Mouse (Mus musculus): ENCODE results near the gene Foxb1.

Foxb1 gene

GRCm38 (mm10) chr9:69760371-69761301 is at the start of gene Foxb1:
TSS of gene Foxb1 (minus strand) at chr9:69760940.
- no peak for DNase-seq (ENCODE audit: low read depth)

GRCm38 (mm10) chr9:69790562-69790961 is 29.8 kb upstream of the Foxb1 start:
- DNase-seq (ENCODE audit: low read depth): no peak

- DNase-seq (ENCODE audit: low read depth): no peak
Observed at GRCm38 (mm10) chr9:69779996-69780395, 19.3 kb upstream of the Foxb1 start.

- DNase-seq (ENCODE audit: low read depth): no peak
Observed at GRCm38 (mm10) chr9:69769949-69770585, 9.3 kb upstream of the Foxb1 start.

- DNase-seq (ENCODE audit: low read depth): no peak
Observed at GRCm38 (mm10) chr9:69769091-69769948, 8.6 kb upstream of the Foxb1 start.

GRCm38 (mm10) chr9:69768136-69768875 is 7.6 kb upstream of the Foxb1 start:
- DNase-seq (ENCODE audit: low read depth): no peak

- DNase-seq (ENCODE audit: low read depth): no peak
Observed at GRCm38 (mm10) chr9:69767421-69767820, 6.7 kb upstream of the Foxb1 start.

- no peak for DNase-seq (ENCODE audit: low read depth)
Observed at GRCm38 (mm10) chr9:69766936-69767335, 6.2 kb upstream of the Foxb1 start.

- no peak for DNase-seq (ENCODE audit: low read depth)
Observed at GRCm38 (mm10) chr9:69766301-69766700, 5.6 kb upstream of the Foxb1 start.

GRCm38 (mm10) chr9:69765483-69766050 is 4.8 kb upstream of the Foxb1 start:
- DNase-seq (ENCODE audit: low read depth): no peak

GRCm38 (mm10) chr9:69764586-69765482 is 4.1 kb upstream of the Foxb1 start:
- DNase-seq (ENCODE audit: low read depth): no peak

- DNase-seq (ENCODE audit: low read depth): no peak
Observed at GRCm38 (mm10) chr9:69763681-69764585, 3.2 kb upstream of the Foxb1 start.

- no peak for DNase-seq (ENCODE audit: low read depth)
Observed at GRCm38 (mm10) chr9:69762703-69763102, 2.0 kb upstream of the Foxb1 start.

- DNase-seq (ENCODE audit: low read depth): no peak
Observed at GRCm38 (mm10) chr9:69762221-69762620, 1.5 kb upstream of the Foxb1 start.

- no peak for DNase-seq (ENCODE audit: low read depth)
Observed at GRCm38 (mm10) chr9:69761569-69761968, 829 bp upstream of the Foxb1 start.

- no peak for DNase-seq (ENCODE audit: low read depth)
Observed at GRCm38 (mm10) chr9:69759721-69760221, 969 bp downstream of the Foxb1 start.

- DNase-seq (ENCODE audit: low read depth): no peak
Observed at GRCm38 (mm10) chr9:69758946-69759615, 1.7 kb downstream of the Foxb1 start.

GRCm38 (mm10) chr9:69758506-69758905 is 2.2 kb downstream of the Foxb1 start:
- no peak for DNase-seq (ENCODE audit: low read depth)

All from c-Kit-positive CD71-positive TER-119-negative erythroid progenitor cells, embryonic 14.5 days (primary cell).